Mouse (Mus musculus) midbrain, embryonic 16.5 days (tissue): ENCODE results near the gene Pogk. TPM values are rescaled to one million over a fixed set of nuclear protein-coding genes. Genes with fewer than 3 reads are reported as not detected.

Experiments
- ATAC-seq: fragments of 200-750 bp; cut with Nextera tagmentation; 2 replicates; pipeline ENCODE4 v1.8.0; 2017; ENCODE audit warnings: moderate TSS enrichment
- H3K27ac ChIP-seq: fragments of 300-500 bp; sonication (generic); 2 replicates; pipeline ENCODE4 v1.5.1; 2014; ENCODE audit warnings: mild to moderate bottlenecking, low read length, mixed read lengths
- H3K27me3 ChIP-seq: fragments of 300-500 bp; sonication (generic); 2 replicates; pipeline ENCODE4 v1.6.1; 2014; ENCODE audit warnings: low read depth, low read length, mixed read lengths; ENCODE audit not compliant: control insufficient read depth, insufficient read depth
- H3K36me3 ChIP-seq: fragments of 300-500 bp; sonication (generic); 2 replicates; pipeline ENCODE4 v1.6.1; 2014; ENCODE audit warnings: mild to moderate bottlenecking, low read length, moderate library complexity, mixed read lengths; ENCODE audit not compliant: control insufficient read depth, insufficient read depth
- H3K4me1 ChIP-seq: fragments of 300-500 bp; sonication (generic); 2 replicates; pipeline ENCODE4 v1.6.1; 2014; ENCODE audit warnings: mild to moderate bottlenecking, low read length, mixed read lengths; ENCODE audit not compliant: control insufficient read depth, insufficient read depth
- H3K4me2 ChIP-seq: fragments of 300-500 bp; sonication (generic); 2 replicates; pipeline ENCODE4 v1.6.1; 2014; ENCODE audit warnings: mild to moderate bottlenecking, low read length, mixed read lengths
- H3K4me3 ChIP-seq: fragments of 300-500 bp; sonication (generic); 2 replicates; pipeline ENCODE4 v1.5.1; 2014; ENCODE audit warnings: low read depth, mild to moderate bottlenecking, low read length, moderate library complexity, mixed read lengths
- H3K9ac ChIP-seq: fragments of 300-500 bp; sonication (generic); 2 replicates; pipeline ENCODE4 v1.6.1; 2014; ENCODE audit warnings: low read depth, low read length, mixed read lengths
- H3K9me3 ChIP-seq: fragments of 300-500 bp; sonication (generic); replicated peaks from 2 replicates; pipeline ENCODE4 v1.6.1; 2014; ENCODE audit warnings: mild to moderate bottlenecking, low read length, mixed read lengths; ENCODE audit not compliant: control insufficient read depth, poor library complexity, severe bottlenecking
- WGBS: fragments of 180-500 bp; shearing (Covaris S2); extraction: QIAGEN DNeasy Blood & Tissue Kit; methylation state at CpG from one replicate; pipeline ENCODE4 v1.1.7; 2014; 5-methylcytosine and 5-hydroxymethylcytosine counted together
- polyA plus RNA-seq: library from polyadenylated mRNA; unstranded; fragments of >200 nt; fragmentation: Nextera tagmentation; extraction: Ambion mirVana; gene quantifications from 2 replicates; pipeline ENCODE4 v1.2.1, GENCODE M21; 2015

The Pogk gene
- polyA plus RNA-seq, 1 experiment from 2014 or later: 41.5 TPM

DNA sequence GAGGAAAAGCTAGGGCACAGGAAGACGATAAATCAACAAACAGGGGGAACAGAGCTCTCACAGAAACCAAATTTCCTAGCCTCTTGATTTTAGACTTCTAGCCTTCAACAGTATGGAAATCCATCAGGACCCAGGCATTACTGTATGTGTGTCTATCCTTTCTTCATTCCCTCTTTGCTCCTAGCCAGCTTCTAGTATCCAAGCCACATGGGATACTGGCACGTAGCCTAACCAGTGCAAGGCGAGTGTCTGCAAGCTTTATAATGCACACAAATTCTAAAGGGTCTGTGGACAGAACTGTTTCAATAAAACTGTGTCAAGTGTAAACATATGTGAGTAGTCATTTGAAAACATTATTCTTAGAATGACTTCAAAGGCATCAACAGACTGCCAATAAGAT is 47.0 kb downstream of the Pogk start:
- Histone ChIP-seq H3K4me3 (no peak overlapping the region), H3K27ac (no peak overlapping the region), H3K9me3 (no peaks in the 10 kb centered on the region), H3K27me3 (no peaks in the 10 kb centered on the region), H3K4me1 (no peaks in the 10 kb centered on the region; the same call in 1 of the 2 replicates), H3K4me2 (no peak overlapping the region), H3K9ac (no peak overlapping the region), H3K36me3 (no peaks in the 10 kb centered on the region)
- no peak for ATAC-seq
- 84% methylated on average over 3 of the region's 3 CpGs for WGBS

DNA sequence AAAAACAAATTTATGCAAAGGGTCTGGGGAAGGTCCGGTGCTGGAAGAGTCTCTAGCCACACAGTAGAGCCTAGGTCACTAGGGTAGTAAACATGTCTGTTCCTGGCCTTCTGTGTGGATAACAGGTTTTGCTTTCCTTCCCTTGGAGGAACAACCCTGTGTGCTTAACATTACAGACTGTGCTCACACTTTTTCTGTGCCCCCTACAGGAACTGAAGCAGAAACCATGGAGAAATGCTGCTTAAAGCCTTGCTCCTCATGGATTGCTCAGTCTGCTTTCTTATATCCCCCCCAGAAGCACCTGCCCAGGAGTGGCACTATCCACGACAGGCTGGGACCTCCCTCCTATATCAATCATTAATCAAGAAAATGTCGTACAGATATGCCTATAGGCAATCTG is 47.8 kb downstream of the Pogk start:
- Histone ChIP-seq H3K36me3 (no peaks in the 10 kb centered on the region), H3K9me3 (no peaks in the 10 kb centered on the region), H3K4me1 (no peaks in the 10 kb centered on the region; the same call in 1 of the 2 replicates), H3K27ac (no peak overlapping the region), H3K27me3 (no peaks in the 10 kb centered on the region), H3K4me3 (no peak overlapping the region), H3K4me2 (no peak overlapping the region), H3K9ac (no peak overlapping the region)
- ATAC-seq: no peak
- 80% methylated on average over 3 of the region's 3 CpGs for WGBS

DNA sequence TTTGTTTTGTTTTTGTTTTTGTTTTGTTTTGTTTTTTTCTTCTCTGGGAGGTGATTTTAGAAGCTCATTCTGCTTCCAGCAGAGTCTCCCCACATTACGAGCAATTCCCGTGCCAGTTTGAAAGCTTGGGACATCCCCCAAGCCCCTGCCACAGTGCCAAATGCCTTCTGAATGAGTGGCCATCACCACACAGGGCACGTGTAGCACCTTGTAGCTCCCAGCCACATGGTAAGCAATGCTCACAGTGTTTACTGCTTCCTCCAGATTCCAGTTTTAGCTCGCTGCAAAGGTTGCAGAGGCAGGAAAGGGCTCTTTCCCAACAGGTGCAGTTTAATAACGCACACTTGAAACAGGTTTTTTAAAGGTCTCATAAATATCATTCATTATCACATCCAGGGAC is 48.8 kb downstream of the Pogk start:
- no peak overlapping the region for H3K27ac ChIP-seq
- no peaks in the 10 kb centered on the region; the same call in 1 of the 2 replicates for H3K4me1 ChIP-seq
- H3K9ac ChIP-seq: no peak overlapping the region
- ATAC-seq: no peak
- WGBS: 80% methylated on average over 5 of the region's 5 CpGs
- no peaks in the 10 kb centered on the region for H3K27me3 ChIP-seq
- H3K9me3 ChIP-seq: no peaks in the 10 kb centered on the region
- no peaks in the 10 kb centered on the region for H3K36me3 ChIP-seq
- no peak overlapping the region for H3K4me2 ChIP-seq
- no peak overlapping the region for H3K4me3 ChIP-seq

DNA sequence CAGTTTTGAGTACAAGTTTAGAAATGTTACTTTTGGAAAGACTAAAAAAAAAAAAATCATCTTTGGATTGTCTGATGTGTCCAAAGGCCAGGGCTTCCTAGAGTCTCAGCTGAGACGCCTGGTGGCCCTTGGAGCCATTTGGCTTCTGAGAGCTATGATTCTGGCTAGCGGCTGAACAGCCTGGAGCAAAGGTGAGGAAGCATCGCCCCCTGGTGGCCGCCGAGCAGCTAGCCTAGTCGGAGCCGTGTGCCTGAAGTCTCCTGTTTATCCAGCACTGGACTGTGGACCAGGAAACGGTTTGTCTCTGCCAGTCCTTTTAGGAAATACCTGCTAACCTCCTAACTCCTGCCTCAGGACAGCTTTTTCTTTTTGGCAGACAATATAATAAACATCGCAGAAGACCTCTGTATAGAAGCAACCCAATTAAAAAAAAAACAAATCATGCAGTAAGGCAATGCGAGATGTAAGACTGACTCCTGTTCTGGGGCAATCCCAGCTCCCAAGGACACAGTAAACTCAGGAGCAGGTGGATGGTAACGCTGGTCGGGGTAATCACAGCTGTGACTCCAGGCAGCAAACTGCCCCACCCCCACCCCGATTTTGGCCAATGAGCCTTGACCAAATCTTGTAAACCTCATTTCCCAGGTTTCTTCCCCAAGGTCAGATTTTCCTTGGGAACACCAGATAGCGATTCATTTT is 49.4 kb downstream of the Pogk start:
- Histone ChIP-seq H3K27ac (no peak overlapping the region), H3K4me3 (no peak overlapping the region), H3K27me3 (no peaks in the 10 kb centered on the region), H3K36me3 (no peaks in the 10 kb centered on the region), H3K9me3 (no peaks in the 10 kb centered on the region), H3K4me1 (no peaks in the 10 kb centered on the region; the same call in 1 of the 2 replicates), H3K9ac (no peak overlapping the region), H3K4me2 (no peak overlapping the region)
- peak; percentile 95 for ATAC-seq
- 22% methylated on average over 14 of the region's 14 CpGs for WGBS

DNA sequence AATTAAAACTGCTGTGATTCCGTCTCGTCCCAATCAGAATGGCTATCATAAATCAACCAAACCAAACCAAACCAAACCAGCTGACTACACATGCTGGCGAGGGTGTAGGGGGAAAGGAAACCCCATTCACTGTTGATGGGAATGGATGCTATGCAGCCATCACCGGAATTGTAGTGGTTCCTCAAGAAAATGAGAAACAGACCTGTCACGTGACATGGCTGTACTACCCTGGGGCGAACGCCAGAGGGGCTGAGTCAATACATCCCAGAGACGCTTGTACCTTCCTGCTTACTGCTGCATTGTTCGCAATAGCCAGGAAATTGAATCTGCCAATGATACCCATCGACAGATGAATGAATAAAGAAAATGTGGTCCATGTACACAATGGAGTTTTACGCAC is 59.9 kb downstream of the Pogk start:
- no peak overlapping the region for H3K27ac ChIP-seq
- no peak overlapping the region for H3K4me3 ChIP-seq
- no peaks in the 10 kb centered on the region for H3K36me3 ChIP-seq
- H3K4me1 ChIP-seq: peaks cover under 1% of the 10 kb centered on the region; the same call in 1 of the 2 replicates
- H3K9me3 ChIP-seq: no peaks in the 10 kb centered on the region
- H3K4me2 ChIP-seq: no peak overlapping the region
- 88% methylated on average over 11 of the region's 11 CpGs for WGBS
- ATAC-seq: no peak
- H3K27me3 ChIP-seq: no peaks in the 10 kb centered on the region
- no peak overlapping the region for H3K9ac ChIP-seq

DNA sequence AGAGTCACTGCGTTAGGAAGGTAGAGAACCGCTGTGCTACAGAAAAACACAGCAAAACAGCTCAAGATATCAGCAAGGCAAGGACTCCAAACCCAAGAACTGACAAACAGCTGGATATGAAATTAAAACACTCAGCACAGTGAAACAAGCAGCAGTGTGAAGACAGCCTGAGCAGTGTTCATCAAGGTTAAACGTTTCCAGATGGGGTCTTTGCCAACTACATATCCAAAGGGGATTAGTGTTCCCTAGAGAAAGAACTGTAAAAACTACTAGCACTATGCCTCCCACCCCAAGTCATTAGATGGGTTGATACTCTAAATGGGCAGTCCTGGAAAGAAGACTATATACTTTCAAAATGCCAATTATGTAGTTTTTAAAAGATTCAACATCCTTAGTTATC is 60.3 kb downstream of the Pogk start:
- H3K4me1 ChIP-seq: peaks cover 5% of the 10 kb centered on the region
- H3K27ac ChIP-seq: no peak overlapping the region
- H3K4me3 ChIP-seq: no peak overlapping the region
- no peaks in the 10 kb centered on the region for H3K9me3 ChIP-seq
- no peaks in the 10 kb centered on the region for H3K36me3 ChIP-seq
- H3K27me3 ChIP-seq: no peaks in the 10 kb centered on the region
- H3K4me2 ChIP-seq: no peak overlapping the region
- ATAC-seq: no peak
- no peak overlapping the region for H3K9ac ChIP-seq
- 86% methylated on average over 3 of the region's 3 CpGs for WGBS

DNA sequence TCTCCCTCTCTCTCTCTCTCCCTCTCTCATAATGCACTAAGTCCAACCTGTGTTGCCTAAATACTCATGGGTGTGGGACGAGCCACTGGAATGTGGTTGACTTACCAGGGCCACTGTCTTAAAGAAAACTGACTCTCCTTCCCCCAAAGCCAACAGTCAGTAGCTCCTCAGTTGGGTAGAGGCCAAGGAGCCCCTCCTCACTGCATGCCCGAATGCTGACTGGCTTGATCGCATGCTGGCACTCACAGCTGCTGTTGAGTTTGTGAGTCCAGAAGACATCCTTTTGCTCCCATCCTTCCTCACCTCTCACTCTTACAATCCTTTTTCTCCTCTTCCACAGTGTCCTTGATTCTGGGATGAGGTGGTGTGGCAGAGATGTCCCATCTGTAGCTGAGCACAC is 62.8 kb downstream of the Pogk start:
- WGBS: 81% methylated on average over 3 of the region's 3 CpGs
- Histone ChIP-seq H3K4me3 (no peak overlapping the region), H3K4me1 (peaks cover 10% of the 10 kb centered on the region), H3K36me3 (no peaks in the 10 kb centered on the region), H3K4me2 (no peak overlapping the region), H3K9ac (no peak overlapping the region), H3K9me3 (no peaks in the 10 kb centered on the region), H3K27me3 (no peaks in the 10 kb centered on the region), H3K27ac (no peak overlapping the region)
- no peak for ATAC-seq

DNA sequence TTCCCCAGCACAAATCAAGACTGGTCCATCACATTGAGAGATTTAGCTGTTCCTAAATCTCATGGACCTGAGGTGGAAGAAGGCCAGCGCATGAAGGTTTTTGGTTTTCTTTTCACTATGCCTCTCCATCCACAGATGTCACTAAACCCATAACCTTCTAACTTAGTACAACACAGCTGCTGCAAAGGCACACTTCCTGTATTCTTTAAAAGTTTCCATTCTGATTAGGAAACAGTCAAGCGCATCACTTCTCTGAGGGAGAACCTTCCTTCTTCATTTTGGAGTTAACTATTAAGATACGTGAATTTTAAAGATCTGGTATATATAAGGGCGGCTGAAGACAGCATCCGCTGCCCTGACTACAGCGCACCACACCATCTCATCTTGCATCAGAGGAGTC is 64.1 kb downstream of the Pogk start:
- H3K9ac ChIP-seq: no peak overlapping the region
- H3K4me3 ChIP-seq: no peak overlapping the region

DNA sequence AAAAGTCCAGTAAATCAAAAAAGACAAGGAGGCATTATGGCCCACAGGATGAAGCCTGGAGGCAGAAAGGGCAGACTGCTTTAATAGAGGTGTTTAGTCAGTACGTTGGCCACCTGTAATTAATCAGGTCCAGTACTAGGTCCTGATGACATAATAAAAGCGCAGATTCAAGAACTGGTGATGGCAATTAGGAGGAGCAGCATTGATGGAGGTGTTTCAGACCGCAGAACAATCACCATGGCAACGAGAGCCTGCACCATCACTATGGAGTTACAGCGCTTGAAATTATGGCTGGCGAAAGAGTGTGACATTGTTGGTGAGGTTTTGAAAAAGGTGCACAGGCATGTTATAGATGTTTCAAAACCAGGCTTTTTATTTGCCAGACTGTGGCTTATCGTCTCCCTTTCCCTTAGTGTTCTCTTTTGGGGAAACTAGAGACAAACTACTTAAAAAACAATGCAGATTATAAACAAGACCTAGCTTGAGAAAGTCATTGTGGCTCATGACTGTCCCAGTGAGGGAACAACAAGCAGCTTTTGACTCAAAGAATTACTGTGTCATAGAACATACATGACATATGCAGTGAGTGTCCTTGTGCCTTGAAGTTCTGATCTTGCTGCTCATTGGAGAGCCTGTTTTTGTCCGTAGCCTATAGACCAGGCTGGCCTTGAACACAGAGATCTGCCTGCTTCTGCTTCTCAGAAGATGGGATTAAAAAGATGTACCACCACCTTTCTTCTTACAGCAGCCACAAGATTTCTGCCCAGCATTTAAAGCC is 65.2 kb downstream of the Pogk start:
- Histone ChIP-seq H3K27me3 (no peaks in the 10 kb centered on the region), H3K36me3 (no peaks in the 10 kb centered on the region), H3K4me1 (peaks cover 10% of the 10 kb centered on the region), H3K27ac (peak overlapping the region; percentile 60), H3K4me3 (no peak overlapping the region), H3K4me2 (no peak overlapping the region), H3K9me3 (no peaks in the 10 kb centered on the region), H3K9ac (no peak overlapping the region)
- WGBS: 31% methylated on average over 8 of the region's 8 CpGs
- ATAC-seq: peak; percentile 91

More for the DNA sequence above, 64.1 kb downstream of the Pogk start:
- H3K4me2 ChIP-seq: no peak overlapping the region
- no peak overlapping the region for H3K27ac ChIP-seq
- H3K27me3 ChIP-seq: no peaks in the 10 kb centered on the region
- no peaks in the 10 kb centered on the region for H3K9me3 ChIP-seq
- WGBS: 94% methylated on average over 6 of the region's 6 CpGs
- peaks cover 10% of the 10 kb centered on the region for H3K4me1 ChIP-seq
- H3K36me3 ChIP-seq: no peaks in the 10 kb centered on the region
- no peak for ATAC-seq
